Mouse (Mus musculus) limb, embryonic 13.5 days (tissue): ENCODE results near the gene Ranbp3l. TPM values are rescaled to one million over a fixed set of nuclear protein-coding genes. Genes with fewer than 3 reads are reported as not detected.

Experiments
- ATAC-seq: fragments of 200-750 bp; cut with Nextera tagmentation; 2 replicates; pipeline ENCODE4 v1.8.0; 2017; ENCODE audit warnings: low read depth, moderate number of reproducible peaks, moderate TSS enrichment; ENCODE audit not compliant: low FRiP score
- H3K27ac ChIP-seq: fragments of 300-500 bp; sonication (generic); 2 replicates; pipeline ENCODE4 v1.5.1; 2015; ENCODE audit warnings: inconsistent platforms, mild to moderate bottlenecking, moderate library complexity
- H3K27me3 ChIP-seq: fragments of 300-500 bp; sonication (generic); 2 replicates; pipeline ENCODE4 v1.6.1; 2015; ENCODE audit warnings: mild to moderate bottlenecking, inconsistent platforms
- H3K36me3 ChIP-seq: fragments of 300-500 bp; sonication (generic); 2 replicates; pipeline ENCODE4 v1.6.1; 2015; ENCODE audit warnings: inconsistent platforms, mild to moderate bottlenecking, moderate library complexity
- H3K4me1 ChIP-seq: fragments of 300-500 bp; sonication (generic); 2 replicates; pipeline ENCODE4 v1.6.1; 2015; ENCODE audit warnings: inconsistent platforms
- H3K4me2 ChIP-seq: fragments of 300-500 bp; sonication (generic); replicated peaks from 2 replicates; pipeline ENCODE4 v1.6.1; 2015; ENCODE audit warnings: inconsistent platforms, mild to moderate bottlenecking, moderate library complexity
- H3K4me3 ChIP-seq: fragments of 300-500 bp; sonication (generic); 2 replicates; pipeline ENCODE4 v1.5.1; 2015; ENCODE audit warnings: moderate library complexity, mild to moderate bottlenecking, inconsistent platforms
- H3K9ac ChIP-seq: fragments of 300-500 bp; sonication (generic); 2 replicates; pipeline ENCODE4 v1.6.1; 2015; ENCODE audit warnings: mild to moderate bottlenecking, inconsistent platforms
- H3K9me3 ChIP-seq: fragments of 300-500 bp; sonication (generic); 2 replicates; pipeline ENCODE4 v1.6.1; 2016; ENCODE audit warnings: inconsistent platforms
- WGBS: fragments of 180-500 bp; shearing (Covaris S2); methylation state at CpG from one replicate; pipeline ENCODE4 v1.1.7; 2015; 5-methylcytosine and 5-hydroxymethylcytosine counted together
- polyA plus RNA-seq: library from polyadenylated mRNA; unstranded; fragments of >200 nt; fragmentation: Nextera tagmentation; extraction: Ambion mirVana; gene quantifications from 2 replicates; pipeline ENCODE4 v1.2.1, GENCODE M21; 2015

Ranbp3l gene
- 0.24 and 0.41 TPM in 2 replicates for polyA plus RNA-seq

DNA sequence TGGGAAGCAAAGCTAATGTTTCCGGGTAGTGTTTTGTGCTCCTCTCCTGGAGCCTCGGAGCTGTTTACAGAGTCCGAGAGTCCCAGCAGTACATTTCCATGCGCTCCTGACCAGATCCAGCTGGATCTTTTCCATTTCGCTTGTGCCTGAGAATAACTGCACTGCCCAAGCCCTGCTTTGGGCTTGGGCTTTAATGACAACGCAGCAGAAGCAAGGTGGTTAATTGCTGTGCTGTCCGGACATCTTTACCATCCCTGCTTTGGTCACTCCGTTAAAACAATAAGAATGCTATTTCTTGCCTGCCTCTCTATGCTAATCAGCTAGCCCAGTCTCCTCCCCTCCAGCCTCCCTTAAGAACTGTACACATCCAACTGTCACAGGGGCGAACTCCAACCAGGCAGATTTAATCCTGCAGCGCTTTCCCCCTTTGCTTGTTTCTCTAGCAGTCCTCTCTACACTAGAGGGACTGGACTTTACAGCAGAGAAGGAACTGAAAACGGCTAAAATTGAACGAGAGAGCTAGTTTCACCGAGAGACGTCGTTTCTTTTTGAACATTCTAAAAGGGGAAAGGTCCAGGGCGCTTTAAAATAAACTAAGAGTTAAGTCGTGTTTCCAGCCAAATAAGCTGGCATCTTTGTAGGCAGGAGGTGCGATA lies at the start of gene Ranbp3l:
Gene Ranbp3l (plus strand): TSS at position 377 of the 656 bp plus-strand sequence.
- H3K9ac ChIP-seq: no peak within 1 kb of the TSS

GRCm38 (mm10) chr15:8930061-8930460 lies 37.7 kb upstream of the Ranbp3l start:
- 87% methylated on average over 1 of the region's 1 CpGs for WGBS
- no peaks in the 10 kb centered on the region for H3K27me3 ChIP-seq
- H3K9ac ChIP-seq: no peak overlapping the region
- H3K9me3 ChIP-seq: 0 out of 2 replicates have a peak, but pooled peaks cover 3% of the 10 kb centered on the region
- no peak for ATAC-seq
- H3K4me2 ChIP-seq: no peak overlapping the region
- H3K4me1 ChIP-seq: no peaks in the 10 kb centered on the region
- H3K36me3 ChIP-seq: no peaks in the 10 kb centered on the region
- H3K27ac ChIP-seq: no peak overlapping the region
- no peak overlapping the region for H3K4me3 ChIP-seq

More for the DNA sequence above, at the start of gene Ranbp3l:
- Histone ChIP-seq H3K4me2 (peak within 1 kb of the TSS; percentile 28), H3K4me1 (peaks cover 4% of the 10 kb centered on the region; the same call in 1 of the 2 replicates), H3K9me3 (no peaks in the 10 kb centered on the region), H3K27me3 (no peaks in the 10 kb centered on the region), H3K36me3 (no peaks in the 10 kb centered on the region), H3K4me3 (0 out of 2 replicates have a peak within 1 kb of the TSS, but pooled peaks have one; percentile 2), H3K27ac (no peak within 1 kb of the TSS)
- no peak for ATAC-seq
- 61% methylated on average over 18 of the region's 18 CpGs for whole genome bisulfite sequencing

GRCm38 (mm10) chr15:8936911-8937310 lies 30.8 kb upstream of the Ranbp3l start:
- Histone ChIP-seq H3K9me3 (no peaks in the 10 kb centered on the region), H3K36me3 (no peaks in the 10 kb centered on the region), H3K27me3 (no peaks in the 10 kb centered on the region), H3K4me3 (no peak overlapping the region), H3K27ac (no peak overlapping the region), H3K9ac (no peak overlapping the region), H3K4me1 (no peaks in the 10 kb centered on the region), H3K4me2 (no peak overlapping the region)
- 88% methylated on average over 3 of the region's 3 CpGs for WGBS
- no peak for ATAC-seq

GRCm38 (mm10) chr15:8940861-8941260 lies 26.9 kb upstream of the Ranbp3l start:
- Histone ChIP-seq H3K4me2 (no peak overlapping the region), H3K27ac (no peak overlapping the region), H3K9ac (no peak overlapping the region), H3K36me3 (no peaks in the 10 kb centered on the region), H3K4me1 (no peaks in the 10 kb centered on the region), H3K4me3 (no peak overlapping the region), H3K27me3 (no peaks in the 10 kb centered on the region), H3K9me3 (no peaks in the 10 kb centered on the region)
- no peak for ATAC-seq
- 73% methylated on average over 5 of the region's 5 CpGs for WGBS

DNA sequence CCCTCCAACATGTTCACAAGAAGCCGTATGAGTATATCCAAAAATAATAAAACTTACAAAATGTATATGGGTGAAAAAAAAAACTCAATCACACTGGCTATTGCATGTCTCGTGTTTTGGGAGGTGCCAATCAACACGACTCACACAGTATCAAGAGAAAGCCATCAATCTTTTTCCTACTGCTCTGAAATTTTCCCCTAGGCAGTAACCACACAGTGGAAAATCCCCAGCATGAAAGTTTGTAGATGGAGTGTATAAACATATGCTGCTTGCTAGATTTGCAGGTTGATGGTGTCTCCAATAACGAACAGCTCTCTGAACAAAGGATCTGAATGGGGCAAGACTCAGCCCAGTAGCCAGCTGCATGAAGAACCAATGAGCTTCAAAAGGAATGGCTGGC lies 16.9 kb upstream of the Ranbp3l start:
- 71% methylated on average over 4 of the region's 4 CpGs for WGBS
- Histone ChIP-seq H3K9me3 (no peaks in the 10 kb centered on the region), H3K4me3 (no peak overlapping the region), H3K9ac (no peak overlapping the region), H3K4me2 (no peak overlapping the region), H3K27ac (no peak overlapping the region), H3K27me3 (no peaks in the 10 kb centered on the region), H3K36me3 (no peaks in the 10 kb centered on the region), H3K4me1 (no peaks in the 10 kb centered on the region)
- no peak for ATAC-seq

- H3K9ac ChIP-seq: no peak overlapping the region
- H3K27ac ChIP-seq: no peak overlapping the region
- ATAC-seq: no peak
- WGBS: 54% methylated on average over 2 of the region's 2 CpGs
- no peak overlapping the region for H3K4me3 ChIP-seq
- peaks cover 4% of the 10 kb centered on the region; the same call in 1 of the 2 replicates for H3K4me1 ChIP-seq
- no peaks in the 10 kb centered on the region for H3K36me3 ChIP-seq
- no peak overlapping the region for H3K4me2 ChIP-seq
- H3K9me3 ChIP-seq: no peaks in the 10 kb centered on the region
- H3K27me3 ChIP-seq: no peaks in the 10 kb centered on the region
Measured at GRCm38 (mm10) chr15:8963323-8963722, 4.4 kb upstream of the Ranbp3l start.

GRCm38 (mm10) chr15:8968229-8968595 lies 463 bp downstream of the Ranbp3l start:
- ATAC-seq: no peak
- H3K9ac ChIP-seq: no peak overlapping the region
- peaks cover 4% of the 10 kb centered on the region; the same call in 1 of the 2 replicates for H3K4me1 ChIP-seq
- 86% methylated on average over 14 of the region's 14 CpGs for WGBS
- no peak overlapping the region for H3K4me3 ChIP-seq
- no peaks in the 10 kb centered on the region for H3K27me3 ChIP-seq
- H3K9me3 ChIP-seq: no peaks in the 10 kb centered on the region
- no peaks in the 10 kb centered on the region for H3K36me3 ChIP-seq
- H3K27ac ChIP-seq: no peak overlapping the region
- no peak overlapping the region; the same call in 1 of the 2 replicates for H3K4me2 ChIP-seq

GRCm38 (mm10) chr15:8969061-8969635 lies 1.4 kb downstream of the Ranbp3l start:
- Histone ChIP-seq H3K9me3 (no peaks in the 10 kb centered on the region), H3K9ac (no peak overlapping the region), H3K4me3 (no peak overlapping the region), H3K27ac (no peak overlapping the region), H3K27me3 (no peaks in the 10 kb centered on the region), H3K4me2 (no peak overlapping the region), H3K36me3 (no peaks in the 10 kb centered on the region), H3K4me1 (peaks cover 4% of the 10 kb centered on the region; the same call in 1 of the 2 replicates)
- WGBS: 78% methylated on average over 10 of the region's 10 CpGs
- no peak for ATAC-seq

DNA sequence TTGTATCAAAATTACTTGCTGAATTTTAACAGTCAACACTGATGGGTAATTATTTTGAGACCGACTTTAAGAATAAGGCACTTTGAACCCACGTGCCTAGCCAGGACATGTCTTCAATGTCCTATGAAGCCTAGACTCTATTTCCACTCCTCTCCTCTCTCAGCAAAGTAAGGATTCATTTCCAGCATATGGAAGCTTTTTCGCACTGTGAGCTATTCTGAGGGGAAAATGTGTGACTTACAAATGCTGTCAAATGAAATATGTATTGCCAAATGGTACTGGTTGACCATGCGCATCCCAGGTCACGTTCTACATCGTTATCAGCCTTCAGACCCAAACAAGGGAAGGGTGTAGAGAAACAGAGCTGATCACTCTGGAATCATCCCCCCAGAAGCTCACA lies 23.5 kb downstream of the Ranbp3l start:
- 93% methylated on average over 6 of the region's 6 CpGs for WGBS
- H3K36me3 ChIP-seq: no peaks in the 10 kb centered on the region

DNA sequence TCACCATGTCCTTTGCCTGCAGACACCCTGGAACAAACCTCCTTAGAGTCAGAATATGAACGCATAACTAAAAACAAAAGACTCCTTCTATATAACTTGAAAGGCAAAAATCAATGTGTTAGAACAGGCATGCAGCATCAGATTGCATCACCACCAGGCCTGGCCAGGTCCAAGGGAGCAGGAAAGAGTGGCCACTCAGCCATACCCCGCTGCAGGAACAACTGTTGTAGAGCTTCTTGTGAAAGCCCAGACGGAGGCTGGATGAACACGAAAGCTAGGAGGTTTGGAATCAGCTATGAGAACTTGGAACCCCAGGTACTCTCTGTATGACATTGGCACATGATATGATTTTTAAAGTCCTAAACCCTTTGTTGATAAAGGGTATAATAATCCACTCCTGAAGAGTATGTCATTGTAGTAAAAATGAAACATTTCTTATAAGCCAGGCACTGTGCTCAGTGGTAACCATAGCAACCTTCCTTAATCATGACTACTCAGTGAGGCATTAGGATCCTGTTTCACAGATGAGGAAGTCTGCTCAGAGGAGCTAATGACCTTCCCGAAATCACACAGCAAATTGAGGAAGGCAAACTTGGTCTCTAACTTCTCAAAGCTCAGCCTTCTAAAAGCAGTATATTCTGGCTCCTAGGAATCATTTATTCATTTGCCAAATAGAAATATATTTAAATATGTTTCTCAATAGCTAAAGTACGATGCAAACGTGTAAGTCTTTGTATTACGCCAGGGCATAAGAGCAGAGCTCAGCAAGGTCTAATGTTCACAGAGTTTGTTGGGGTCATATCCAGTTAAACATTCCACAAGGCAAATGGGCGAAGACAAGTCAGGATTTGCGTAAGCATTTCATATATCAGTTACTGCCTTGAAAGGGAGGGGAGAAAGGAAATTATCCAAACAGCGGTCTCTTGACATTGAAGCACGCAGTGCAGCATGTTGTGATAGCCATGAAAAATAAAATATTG lies 24.4 kb downstream of the Ranbp3l start:
- H3K9ac ChIP-seq: no peak overlapping the region
- no peak overlapping the region for H3K4me3 ChIP-seq
- no peak overlapping the region for H3K4me2 ChIP-seq
- ATAC-seq: no peak
- no peaks in the 10 kb centered on the region for H3K27me3 ChIP-seq
- H3K4me1 ChIP-seq: no peaks in the 10 kb centered on the region
- H3K9me3 ChIP-seq: no peaks in the 10 kb centered on the region
- H3K36me3 ChIP-seq: no peaks in the 10 kb centered on the region
- 75% methylated on average over 12 of the region's 12 CpGs for WGBS
- no peak overlapping the region for H3K27ac ChIP-seq

More for the DNA sequence above, 23.5 kb downstream of the Ranbp3l start:
- Histone ChIP-seq H3K4me3 (no peak overlapping the region), H3K27me3 (no peaks in the 10 kb centered on the region), H3K4me2 (no peak overlapping the region), H3K9ac (no peak overlapping the region), H3K9me3 (no peaks in the 10 kb centered on the region), H3K27ac (no peak overlapping the region), H3K4me1 (no peaks in the 10 kb centered on the region)
- no peak for ATAC-seq

GRCm38 (mm10) chr15:8994608-8995277 lies 27.0 kb downstream of the Ranbp3l start:
- Histone ChIP-seq H3K36me3 (no peaks in the 10 kb centered on the region), H3K4me3 (no peak overlapping the region), H3K27ac (no peak overlapping the region), H3K9me3 (no peaks in the 10 kb centered on the region), H3K9ac (no peak overlapping the region), H3K27me3 (no peaks in the 10 kb centered on the region), H3K4me1 (no peaks in the 10 kb centered on the region), H3K4me2 (no peak overlapping the region)
- ATAC-seq: no peak
- 70% methylated on average over 8 of the region's 8 CpGs for WGBS
